Mouse (Mus musculus): ENCODE results near the gene Slc46a1. TPM values are rescaled to one million over a fixed set of nuclear protein-coding genes. Genes with fewer than 3 reads are reported as not detected.

Gene Slc46a1
- polyA plus RNA-seq, 1 experiment: 6.5 TPM

GRCm38 (mm10) chr11:78430195-78430878 lies 35.2 kb upstream of the Slc46a1 start:
- no peak overlapping the region for H3K4me3 ChIP-seq (ENCODE audit: insufficient read depth, low read length)
- H3K4me1 ChIP-seq (ENCODE audit: control insufficient read depth, insufficient read depth, low read length): no peaks in the 10 kb centered on the region
- no peak overlapping the region for H3K27ac ChIP-seq (ENCODE audit: insufficient read depth, low read length)
- TF ChIP-seq POLR2A (IDR thresholded peaks at IDR 0.05; ENCODE audit: low read depth, low read length) (no peak), CTCF (IDR thresholded peaks at IDR 0.05; ENCODE audit: borderline replicate concordance, insufficient read depth, low read length) (no peak)

GRCm38 (mm10) chr11:78431176-78431575 lies 34.3 kb upstream of the Slc46a1 start:
- no peak overlapping the region for H3K4me3 ChIP-seq (ENCODE audit: insufficient read depth, low read length)
- H3K27ac ChIP-seq (ENCODE audit: insufficient read depth, low read length): no peak overlapping the region
- no peak for TF ChIP-seq POLR2A (IDR thresholded peaks at IDR 0.05; ENCODE audit: low read depth, low read length)
- TF ChIP-seq CTCF (IDR thresholded peaks at IDR 0.05; ENCODE audit: borderline replicate concordance, insufficient read depth, low read length): no peak
- H3K4me1 ChIP-seq (ENCODE audit: control insufficient read depth, insufficient read depth, low read length): no peaks in the 10 kb centered on the region

- Histone ChIP-seq H3K27ac (ENCODE audit: insufficient read depth, low read length) (no peak overlapping the region), H3K4me1 (ENCODE audit: control insufficient read depth, insufficient read depth, low read length) (no peaks in the 10 kb centered on the region), H3K4me3 (ENCODE audit: insufficient read depth, low read length) (no peak overlapping the region)
- TF ChIP-seq CTCF (IDR thresholded peaks at IDR 0.05; ENCODE audit: borderline replicate concordance, insufficient read depth, low read length) (no peak), POLR2A (IDR thresholded peaks at IDR 0.05; ENCODE audit: low read depth, low read length) (no peak)
Observed at GRCm38 (mm10) chr11:78434052-78434451, 31.4 kb upstream of the Slc46a1 start.

- no peaks in the 10 kb centered on the region for H3K4me1 ChIP-seq (ENCODE audit: control insufficient read depth, insufficient read depth, low read length)
- H3K27ac ChIP-seq (ENCODE audit: insufficient read depth, low read length): no peak overlapping the region
- peak; percentile 30; the same call in 1 of the 2 replicates for TF ChIP-seq CTCF (IDR thresholded peaks at IDR 0.05; ENCODE audit: borderline replicate concordance, insufficient read depth, low read length)
- TF ChIP-seq POLR2A (IDR thresholded peaks at IDR 0.05; ENCODE audit: low read depth, low read length): no peak
- no peak overlapping the region for H3K4me3 ChIP-seq (ENCODE audit: insufficient read depth, low read length)
Observed at GRCm38 (mm10) chr11:78435776-78436349, 29.6 kb upstream of the Slc46a1 start.

GRCm38 (mm10) chr11:78437182-78437581 lies 28.3 kb upstream of the Slc46a1 start:
- Histone ChIP-seq H3K4me1 (ENCODE audit: control insufficient read depth, insufficient read depth, low read length) (no peaks in the 10 kb centered on the region), H3K27ac (ENCODE audit: insufficient read depth, low read length) (no peak overlapping the region), H3K4me3 (ENCODE audit: insufficient read depth, low read length) (no peak overlapping the region)
- TF ChIP-seq CTCF (IDR thresholded peaks at IDR 0.05; ENCODE audit: borderline replicate concordance, insufficient read depth, low read length) (no peak), POLR2A (IDR thresholded peaks at IDR 0.05; ENCODE audit: low read depth, low read length) (no peak)

- Histone ChIP-seq H3K27ac (ENCODE audit: insufficient read depth, low read length) (no peak overlapping the region), H3K4me1 (ENCODE audit: control insufficient read depth, insufficient read depth, low read length) (no peaks in the 10 kb centered on the region), H3K4me3 (ENCODE audit: insufficient read depth, low read length) (no peak overlapping the region)
- TF ChIP-seq CTCF (IDR thresholded peaks at IDR 0.05; ENCODE audit: borderline replicate concordance, insufficient read depth, low read length): no peak
- TF ChIP-seq POLR2A (IDR thresholded peaks at IDR 0.05; ENCODE audit: low read depth, low read length): no peak
Observed at GRCm38 (mm10) chr11:78438399-78438930, 27.0 kb upstream of the Slc46a1 start.

- TF ChIP-seq CTCF (IDR thresholded peaks at IDR 0.05; ENCODE audit: borderline replicate concordance, insufficient read depth, low read length): no peak
- TF ChIP-seq POLR2A (IDR thresholded peaks at IDR 0.05; ENCODE audit: low read depth, low read length): no peak
- Histone ChIP-seq H3K4me3 (ENCODE audit: insufficient read depth, low read length) (no peak overlapping the region), H3K4me1 (ENCODE audit: control insufficient read depth, insufficient read depth, low read length) (no peaks in the 10 kb centered on the region), H3K27ac (ENCODE audit: insufficient read depth, low read length) (no peak overlapping the region)
Observed at GRCm38 (mm10) chr11:78443115-78443514, 22.4 kb upstream of the Slc46a1 start.

GRCm38 (mm10) chr11:78447168-78447567 lies 18.3 kb upstream of the Slc46a1 start:
- no peaks in the 10 kb centered on the region for H3K4me1 ChIP-seq (ENCODE audit: control insufficient read depth, insufficient read depth, low read length)
- no peak for TF ChIP-seq CTCF (IDR thresholded peaks at IDR 0.05; ENCODE audit: borderline replicate concordance, insufficient read depth, low read length)
- TF ChIP-seq POLR2A (IDR thresholded peaks at IDR 0.05; ENCODE audit: low read depth, low read length): no peak

GRCm38 (mm10) chr11:78448242-78448641 lies 17.3 kb upstream of the Slc46a1 start:
- Histone ChIP-seq H3K4me1 (ENCODE audit: control insufficient read depth, insufficient read depth, low read length) (no peaks in the 10 kb centered on the region), H3K4me3 (ENCODE audit: insufficient read depth, low read length) (no peak overlapping the region), H3K27ac (ENCODE audit: insufficient read depth, low read length) (no peak overlapping the region)
- TF ChIP-seq CTCF (IDR thresholded peaks at IDR 0.05; ENCODE audit: borderline replicate concordance, insufficient read depth, low read length) (no peak), POLR2A (IDR thresholded peaks at IDR 0.05; ENCODE audit: low read depth, low read length) (no peak)

More at GRCm38 (mm10) chr11:78447168-78447567, 18.3 kb upstream of the Slc46a1 start:
- H3K4me3 ChIP-seq (ENCODE audit: insufficient read depth, low read length): no peak overlapping the region
- H3K27ac ChIP-seq (ENCODE audit: insufficient read depth, low read length): no peak overlapping the region

- Histone ChIP-seq H3K4me3 (ENCODE audit: insufficient read depth, low read length) (no peak overlapping the region), H3K27ac (ENCODE audit: insufficient read depth, low read length) (no peak overlapping the region), H3K4me1 (ENCODE audit: control insufficient read depth, insufficient read depth, low read length) (no peaks in the 10 kb centered on the region)
- TF ChIP-seq POLR2A (IDR thresholded peaks at IDR 0.05; ENCODE audit: low read depth, low read length): no peak
- no peak for TF ChIP-seq CTCF (IDR thresholded peaks at IDR 0.05; ENCODE audit: borderline replicate concordance, insufficient read depth, low read length)
Observed at GRCm38 (mm10) chr11:78450337-78450736, 15.2 kb upstream of the Slc46a1 start.
